Mouse (Mus musculus) kidney, adult 10 weeks (tissue): ENCODE measurements around the gene 4930550L24Rik. TPM values are rescaled to one million over a fixed set of nuclear protein-coding genes. Genes with fewer than 3 reads are reported as not detected.

Experiments
- polyA plus RNA-seq: library from polyadenylated mRNA; stranded (reverse); fragments of 350-450 nt; fragmentation: Illumina TruSeq; extraction: RNeasy Lipid Tissue Mini Kit (QIAGEN cat#74804); gene quantifications from one replicate; pipeline ENCODE4 v1.2.3, GENCODE M21; 2014; ENCODE audit warnings: low read depth, low replicate concordance

The 4930550L24Rik gene
- not detected for polyA plus RNA-seq

DNA sequence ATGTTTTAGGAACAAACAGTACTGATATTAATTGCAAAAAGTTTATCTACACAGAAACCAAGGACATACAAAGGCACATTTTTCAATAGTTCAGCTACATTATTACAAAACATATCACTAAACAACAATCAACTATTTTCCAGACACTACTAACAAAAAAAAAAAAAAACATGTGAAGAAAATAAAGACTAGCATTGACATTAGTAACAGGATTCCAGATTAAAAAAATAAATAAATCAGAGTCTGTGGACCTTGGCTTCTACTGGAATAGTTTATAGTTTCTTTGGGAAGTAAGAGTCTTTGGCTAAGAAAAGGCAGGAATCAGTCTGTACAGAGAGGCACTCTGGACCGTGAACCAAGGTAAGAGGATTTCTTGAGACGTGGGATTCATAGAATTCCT, at the start of gene 4930550L24Rik:
Gene 4930550L24Rik (plus strand): TSS at position 301 of the 400 bp plus-strand sequence.

